Mouse (Mus musculus) left cerebral cortex, adult 8-10 months (tissue): Measurements from ENCODE around the gene Gdi2. TPM values are rescaled to one million over a fixed set of nuclear protein-coding genes. Genes with fewer than 3 reads are reported as not detected.
"Not testable (repeated sequence)": the region's sequence is repeated elsewhere in the genome, so short reads cannot be mapped to it uniquely, and the experiment has no call there.

Experiments used
- DNase-seq, 2 experiments: peaks; one replicate each; pipeline ENCODE4 v3.0.0; 2022; ENCODE audit warnings: low spot score in 2 of 2
- total RNA-seq, 4 experiments: library from RNA; stranded (reverse); gene quantifications; 2 replicates each; pipeline ENCODE4 v1.2.4; 2022

Gdi2 gene
- total RNA-seq, result 100 to 1,000 TPM; 316 to 326 (median 319) TPM

DNA sequence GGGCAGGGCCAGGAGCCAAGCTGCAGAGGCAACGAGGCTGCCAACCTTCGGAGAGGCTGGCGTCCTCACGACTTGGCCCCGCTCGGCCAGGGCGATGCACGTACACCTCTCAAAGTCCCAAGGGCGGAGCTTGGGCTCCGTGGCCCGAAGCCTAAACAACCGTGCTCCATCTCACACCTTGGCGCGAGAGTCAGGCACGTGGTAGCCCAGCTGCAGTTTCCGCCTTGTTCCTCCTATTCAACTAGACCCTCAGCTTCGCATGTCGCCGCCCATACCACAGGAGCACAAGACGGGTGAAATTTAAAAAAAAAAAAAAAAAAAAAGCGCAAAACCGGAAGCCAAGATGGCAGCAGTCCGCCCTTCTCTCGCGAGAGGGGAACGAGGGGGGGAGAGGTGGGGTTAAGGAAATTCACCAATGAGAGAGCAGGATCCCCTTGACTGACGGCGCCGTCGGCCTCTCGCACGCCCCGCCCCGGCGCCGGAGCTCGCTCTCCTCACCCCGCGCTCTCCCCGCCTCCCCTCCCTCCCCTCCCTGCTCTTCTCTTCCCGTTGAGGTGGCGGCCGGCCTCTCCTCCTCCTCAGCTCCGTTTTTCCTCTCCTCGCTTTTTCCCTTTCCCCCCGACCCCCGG lies at the start of gene Gdi2:
Gdi2 (plus strand) TSS at position 470 of the 629 bp plus-strand sequence.
- DNase-seq, result peak; percentile 69 to 92

DNA sequence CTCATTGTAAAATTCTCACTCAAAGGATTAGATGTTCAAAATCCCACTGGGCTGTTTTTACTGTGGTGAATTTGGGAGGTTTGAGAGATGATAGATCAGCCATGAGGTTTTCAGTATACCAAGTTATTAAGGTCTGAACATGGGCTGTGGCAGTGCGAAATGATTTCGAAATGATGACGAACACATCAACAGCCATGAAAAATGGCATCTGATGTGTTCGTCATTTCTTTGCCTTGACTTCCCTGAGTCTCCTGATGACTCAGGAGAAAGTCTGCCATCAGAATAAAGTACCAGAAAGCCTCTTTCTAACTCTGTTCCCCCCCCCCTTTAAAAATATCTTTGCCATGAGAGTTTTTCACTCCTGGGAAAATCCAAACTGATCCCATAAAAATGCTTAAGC lies 42.3 kb upstream of the Gdi2 start:
- no peak for DNase-seq

DNA sequence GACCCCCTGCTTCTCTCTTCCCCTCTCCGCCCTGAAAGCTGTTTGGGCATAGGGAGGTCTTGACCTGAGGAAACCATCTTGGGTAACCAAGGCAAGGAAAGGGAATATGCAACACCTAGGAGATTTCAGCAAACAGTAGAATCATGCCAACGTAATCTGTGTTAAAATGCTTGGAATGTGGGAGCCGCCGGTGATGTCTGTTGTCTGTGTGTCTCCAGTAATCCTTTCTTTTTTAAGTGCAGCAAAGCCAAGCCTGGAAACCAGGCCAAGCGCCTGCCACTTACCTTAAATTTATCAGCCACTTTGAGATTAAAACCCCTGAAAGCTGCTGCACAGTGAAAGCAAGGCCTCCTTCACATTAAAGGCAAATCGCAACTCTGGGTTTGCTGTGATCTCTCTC lies 36.8 kb upstream of the Gdi2 start:
- not testable (repeated sequence) for DNase-seq

DNA sequence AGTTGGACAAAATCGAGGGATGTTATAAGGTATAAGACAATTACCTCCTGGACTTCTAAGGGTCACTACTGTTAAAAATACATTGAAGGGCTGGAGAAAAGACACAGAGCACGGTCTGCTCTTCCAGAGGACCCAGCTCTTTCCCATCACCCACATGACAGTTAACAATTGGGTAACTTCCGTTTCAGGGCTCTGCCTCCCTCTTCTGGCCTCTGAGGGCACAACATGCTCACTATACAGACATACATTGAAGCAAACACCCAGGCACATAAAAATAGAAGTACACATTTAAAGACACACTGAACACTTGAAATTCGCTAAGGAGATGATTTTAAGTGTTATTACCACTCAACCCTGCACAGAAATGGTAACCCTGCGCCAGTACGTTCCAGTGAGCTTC lies 22.5 kb upstream of the Gdi2 start:
- not testable (repeated sequence) for DNase-seq

DNA sequence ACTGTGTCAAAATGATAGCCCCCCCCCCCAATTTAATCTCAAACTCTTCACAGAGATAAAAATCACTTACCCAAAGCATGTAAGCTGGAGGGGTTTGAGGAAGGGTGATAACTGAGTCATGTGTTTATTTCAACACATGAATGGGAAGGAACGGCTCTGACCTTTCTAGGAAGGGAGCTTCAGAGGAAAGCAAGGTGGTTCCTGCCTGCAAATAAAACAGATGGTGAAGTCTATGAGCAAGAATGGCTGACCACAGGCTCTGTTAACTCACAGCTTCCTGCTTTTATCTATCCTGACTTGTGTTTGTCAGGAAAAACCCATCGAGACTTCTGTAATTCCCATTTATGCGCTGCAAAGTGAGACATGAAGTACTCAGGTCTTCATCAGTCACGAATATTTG lies 18.5 kb upstream of the Gdi2 start:
- DNase-seq, result not testable (repeated sequence)

DNA sequence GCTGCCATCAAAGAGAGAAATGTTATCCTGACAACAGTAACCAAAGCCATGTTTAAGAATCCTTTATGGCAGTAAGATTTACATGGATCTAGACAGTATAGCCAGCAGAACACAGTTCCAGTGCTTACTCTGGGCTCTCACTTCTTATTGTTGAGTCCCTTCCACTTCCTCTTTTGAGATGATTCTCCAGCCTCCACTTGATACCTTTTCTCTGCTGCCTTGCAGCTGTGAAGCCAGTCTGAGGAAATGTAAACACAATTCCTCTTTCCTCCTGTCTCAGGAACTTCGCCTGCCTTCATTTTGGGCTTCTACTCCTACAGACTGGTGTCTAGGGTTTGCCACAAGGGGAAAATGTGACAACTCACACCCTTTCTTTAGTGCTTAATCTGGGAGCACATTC lies 17.9 kb upstream of the Gdi2 start:
- not testable (repeated sequence) for DNase-seq

DNA sequence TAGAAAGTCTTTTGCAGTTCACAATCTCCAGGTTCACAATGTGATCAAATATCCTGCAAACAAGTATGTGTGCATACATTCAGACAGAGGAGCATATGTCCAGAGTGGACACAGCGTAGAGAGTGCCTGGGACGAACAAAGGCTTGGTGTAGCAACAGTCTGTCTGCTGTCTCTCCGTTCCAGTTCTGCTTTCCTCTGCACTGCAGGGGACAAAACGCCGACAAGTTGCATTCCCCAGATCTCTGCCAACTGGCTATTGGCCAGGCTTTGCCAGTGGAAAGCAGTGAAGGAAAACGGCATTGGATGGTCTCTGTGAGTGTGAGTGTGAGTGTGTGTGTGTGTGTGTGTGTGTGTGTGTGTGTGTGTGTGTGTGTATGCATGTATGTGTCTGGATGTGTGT lies 14.4 kb upstream of the Gdi2 start:
- DNase-seq, result no peak

DNA sequence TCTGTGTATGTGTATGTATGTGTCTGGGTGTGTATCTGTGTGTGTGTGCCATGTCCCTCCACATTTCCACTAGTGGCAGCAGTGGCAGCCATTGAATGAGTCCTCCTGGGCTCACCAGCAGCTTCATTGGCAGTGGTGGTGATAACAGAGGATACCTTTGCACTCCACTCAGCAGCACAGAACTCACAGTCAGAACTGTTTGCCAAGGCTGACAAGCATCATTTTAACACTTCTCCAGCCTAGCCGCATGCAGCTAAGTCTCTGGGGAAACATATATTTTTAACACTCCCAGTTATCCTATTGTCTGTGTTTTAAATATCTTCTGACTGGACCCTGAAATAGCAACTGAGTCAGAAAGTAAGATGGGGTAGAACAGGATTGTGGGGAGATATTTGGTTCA lies 13.9 kb upstream of the Gdi2 start:
- DNase-seq, result no peak

DNA sequence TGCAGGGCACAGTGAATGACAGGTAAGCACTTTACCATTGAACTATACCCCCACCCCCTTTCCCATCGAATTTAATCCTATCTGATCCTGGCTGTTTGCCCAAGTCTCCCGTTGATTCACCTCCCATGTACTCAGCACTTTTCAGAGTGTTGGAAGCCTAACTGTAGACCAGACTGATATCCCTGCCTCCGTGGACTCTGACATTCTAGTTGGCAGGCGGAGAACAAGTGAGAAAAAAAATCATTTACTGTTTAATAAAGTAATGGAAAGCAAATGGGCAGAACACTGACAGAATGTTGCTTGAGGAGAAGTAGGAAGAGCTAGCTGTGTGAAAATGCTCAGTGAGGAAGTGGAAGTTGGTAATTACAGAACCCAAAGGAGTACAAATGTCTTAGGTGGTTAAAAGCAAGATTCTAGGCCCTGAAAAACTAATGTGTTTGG lies 12.2 kb upstream of the Gdi2 start:
- DNase-seq, result no peak

DNA sequence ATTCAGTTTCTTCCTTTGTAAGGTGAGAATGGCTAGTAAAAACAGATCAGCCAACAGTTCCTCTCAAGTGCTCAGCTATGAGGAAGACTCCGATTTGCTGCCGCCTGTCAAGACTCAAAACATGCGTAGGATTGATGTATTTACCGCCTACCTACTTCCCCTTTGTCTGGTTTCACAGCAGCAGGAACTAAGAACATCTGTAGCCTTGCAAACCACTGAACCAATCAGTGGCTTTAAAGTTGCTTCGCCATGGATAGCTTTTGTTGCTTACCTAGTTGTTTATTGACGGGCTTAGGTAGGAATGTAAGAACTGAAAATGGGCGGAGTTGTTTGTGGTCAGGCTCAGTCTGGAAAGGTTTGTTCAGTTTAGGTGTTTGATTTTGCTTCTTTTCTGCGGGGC lies 11.5 kb upstream of the Gdi2 start:
- DNase-seq, result no peak

DNA sequence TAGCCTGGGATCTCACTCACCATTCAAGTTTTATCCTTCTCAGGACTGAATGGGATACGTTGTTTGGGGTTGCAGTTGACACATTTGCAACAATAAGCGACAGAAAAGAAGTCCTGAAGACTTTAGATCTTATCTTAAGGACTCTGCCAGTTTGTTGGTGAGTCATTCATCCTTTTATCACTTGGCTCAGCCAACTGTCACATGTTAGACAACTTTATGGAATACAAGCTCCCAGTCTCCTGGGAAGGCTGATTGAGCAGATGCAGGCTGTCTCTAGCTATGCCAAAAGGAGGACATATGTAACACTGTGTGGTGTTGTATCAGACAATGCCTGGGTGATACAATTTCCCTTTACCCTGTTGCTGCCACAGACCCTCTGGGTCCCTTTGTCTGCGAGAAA lies 7.4 kb upstream of the Gdi2 start:
- DNase-seq, result no peak

DNA sequence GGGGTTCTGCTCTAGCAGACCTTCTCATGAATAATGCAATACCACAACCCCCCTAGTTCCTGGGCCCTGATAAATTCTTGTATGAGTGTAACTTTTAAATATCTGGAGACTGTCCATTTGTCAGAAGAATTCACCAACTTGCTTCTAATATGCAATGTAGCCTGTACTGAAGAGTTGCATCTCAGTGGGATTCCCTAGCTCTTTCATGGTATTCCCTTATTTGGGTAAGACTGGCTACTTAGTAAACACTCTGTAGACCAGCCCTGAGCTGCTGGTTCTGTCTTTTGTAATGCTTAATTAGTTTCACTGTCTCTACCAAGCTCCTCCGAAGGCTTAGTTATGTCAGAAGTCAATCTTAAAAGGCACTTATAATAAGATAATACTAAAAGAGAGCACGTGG lies 6.7 kb upstream of the Gdi2 start:
- not testable (repeated sequence) for DNase-seq

DNA sequence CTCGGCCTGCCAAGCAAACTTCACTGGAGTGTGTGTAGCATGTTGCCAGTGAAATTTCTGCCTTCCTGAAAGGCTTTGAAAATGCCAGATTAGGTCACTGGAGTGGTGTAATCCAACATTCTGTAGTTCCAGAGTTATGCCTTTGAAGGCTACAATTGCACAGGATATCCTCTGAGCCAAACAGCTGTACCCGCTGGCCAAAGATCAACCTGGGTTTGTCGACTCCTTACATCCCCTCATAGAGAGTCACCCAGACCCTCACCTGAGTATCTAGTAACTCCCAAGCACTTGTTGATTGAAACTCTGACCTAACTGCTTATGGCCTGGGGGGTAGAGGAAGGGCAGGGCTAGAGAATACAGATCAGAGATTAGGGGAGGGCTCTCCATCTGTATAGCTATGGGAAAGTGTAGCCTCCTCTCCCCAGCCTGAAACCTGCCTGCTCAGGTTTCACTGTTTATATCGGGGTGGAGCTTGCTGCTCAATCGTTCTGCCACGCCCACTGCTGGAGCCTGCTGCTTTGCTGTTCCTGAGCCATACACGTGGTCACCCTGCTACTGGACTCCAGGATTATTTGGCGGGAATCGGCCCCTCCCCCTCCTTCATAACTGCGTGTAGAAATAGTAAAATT lies 6.1 kb upstream of the Gdi2 start:
- no peak for DNase-seq

DNA sequence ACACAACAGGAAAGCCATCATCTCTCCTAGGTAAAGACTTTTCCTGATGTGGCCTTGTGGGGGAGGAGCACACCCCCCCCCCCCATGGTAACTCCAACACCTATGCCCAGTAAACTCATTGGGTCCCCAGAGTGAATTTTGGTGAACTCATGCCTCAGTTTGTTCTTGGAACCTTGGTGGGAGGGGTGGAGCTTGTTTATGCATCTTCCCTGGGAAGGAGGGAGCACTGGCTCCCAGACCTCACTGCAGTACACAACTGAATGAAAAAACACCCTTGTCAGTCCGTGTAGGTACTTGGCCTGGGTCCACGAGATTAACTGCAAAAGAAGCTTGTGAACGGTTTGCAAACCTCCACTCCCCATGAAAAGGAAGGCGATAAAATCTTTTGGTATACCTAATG lies 5.4 kb upstream of the Gdi2 start:
- no peak for DNase-seq

DNA sequence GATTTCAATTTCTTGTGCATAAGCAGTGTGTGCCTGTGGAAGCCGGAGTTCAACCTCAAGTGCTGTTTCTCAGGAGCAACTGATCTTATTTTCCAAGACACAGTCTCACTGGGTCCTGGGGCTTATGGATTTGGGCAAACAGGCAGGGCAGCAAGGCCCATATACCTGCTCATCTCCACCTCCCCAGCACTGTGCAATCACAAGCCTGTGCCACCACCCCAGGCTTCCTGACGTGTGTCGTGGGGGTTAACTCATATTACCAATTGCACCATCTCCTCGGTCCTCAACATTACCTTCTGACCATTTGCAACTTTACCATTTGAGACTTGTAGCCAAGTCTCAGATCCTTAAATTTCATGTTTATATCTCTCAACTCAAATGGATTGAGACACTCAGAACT lies 3.7 kb upstream of the Gdi2 start:
- DNase-seq, result no peak

DNA sequence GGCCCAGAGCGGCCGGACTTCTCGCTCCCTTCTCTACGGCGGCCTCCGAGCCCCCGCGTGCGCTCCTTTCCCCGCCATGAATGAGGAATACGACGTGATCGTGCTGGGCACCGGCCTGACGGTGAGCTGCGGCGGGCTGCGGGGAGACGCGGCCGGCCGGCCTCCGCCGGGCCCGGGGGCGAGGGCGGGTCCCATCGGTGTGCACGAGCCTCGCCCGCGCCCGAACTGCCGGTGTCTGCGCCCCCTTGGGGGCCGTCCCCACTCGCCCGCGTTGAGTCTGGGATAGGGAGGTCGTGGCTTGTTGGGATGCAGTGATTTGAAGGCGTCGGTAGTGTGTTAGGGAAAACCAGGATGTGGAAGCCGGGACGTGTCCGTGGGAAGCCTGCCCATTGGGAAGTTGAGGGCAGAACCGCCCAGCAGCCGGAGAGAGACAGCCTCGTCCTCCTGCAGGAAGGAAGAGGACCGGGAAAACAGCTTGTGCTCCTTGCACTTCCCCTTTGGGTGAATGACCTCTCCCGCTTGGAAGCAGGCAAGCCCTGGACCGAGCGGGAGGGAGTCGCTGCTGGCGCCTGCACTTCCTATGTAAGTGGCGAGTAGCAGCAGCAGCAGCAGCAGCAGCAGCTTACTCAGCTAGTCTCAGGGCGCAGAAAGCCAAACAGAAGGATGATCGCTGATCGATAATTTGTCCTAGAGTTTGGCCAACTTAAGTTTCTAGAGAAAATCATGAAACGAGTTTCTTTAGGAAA lies 533 bp downstream of the Gdi2 start:
- peak; percentile 54 to 57 for DNase-seq

DNA sequence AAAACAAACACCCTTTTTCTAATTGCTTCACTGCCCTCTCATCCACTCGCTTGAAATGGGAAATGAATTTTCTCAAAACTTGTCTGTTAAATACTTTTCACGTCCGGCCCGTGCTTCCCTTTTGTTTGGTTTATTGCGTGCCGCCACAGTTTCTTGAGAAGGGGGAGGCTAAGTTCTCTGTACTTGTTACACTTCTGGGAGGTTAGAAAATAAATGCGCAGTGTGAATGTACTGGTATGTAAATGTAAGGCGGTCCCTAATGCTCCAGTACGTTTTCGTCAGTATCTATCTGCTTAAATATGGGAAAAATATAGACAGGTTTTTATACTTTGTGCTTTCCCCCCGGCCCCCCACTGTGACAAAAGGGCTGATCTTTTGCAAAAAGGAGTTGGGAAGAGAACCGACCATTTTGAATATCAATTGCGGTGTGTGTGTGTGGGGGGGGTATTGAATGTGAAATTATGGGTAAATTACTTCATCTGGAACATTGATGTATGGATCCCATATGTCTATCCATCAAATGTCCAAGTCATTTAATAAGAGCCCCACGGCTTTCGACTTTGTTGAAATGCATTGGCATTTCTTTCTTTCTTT lies 1.2 kb downstream of the Gdi2 start:
- no peak for DNase-seq

DNA sequence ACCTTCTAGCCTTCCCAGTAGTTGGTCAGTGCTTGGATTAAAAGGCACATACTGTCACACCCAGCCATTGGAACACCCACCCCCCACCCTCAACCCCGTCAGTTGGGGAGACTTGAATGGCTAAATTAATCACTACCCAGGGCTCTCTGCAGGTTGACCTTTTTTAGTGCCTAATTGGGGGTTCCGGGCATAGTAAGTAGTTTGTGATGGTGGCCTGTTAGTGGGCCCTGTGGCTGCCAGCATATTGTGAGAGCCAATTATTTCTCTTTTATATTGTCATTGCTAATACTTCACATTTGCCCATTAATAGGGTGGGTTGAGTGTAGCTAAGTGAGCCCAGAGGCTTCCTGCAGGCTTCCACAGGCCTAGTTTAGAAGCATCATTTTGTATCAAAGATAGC lies 2.3 kb downstream of the Gdi2 start:
- no peak for DNase-seq

DNA sequence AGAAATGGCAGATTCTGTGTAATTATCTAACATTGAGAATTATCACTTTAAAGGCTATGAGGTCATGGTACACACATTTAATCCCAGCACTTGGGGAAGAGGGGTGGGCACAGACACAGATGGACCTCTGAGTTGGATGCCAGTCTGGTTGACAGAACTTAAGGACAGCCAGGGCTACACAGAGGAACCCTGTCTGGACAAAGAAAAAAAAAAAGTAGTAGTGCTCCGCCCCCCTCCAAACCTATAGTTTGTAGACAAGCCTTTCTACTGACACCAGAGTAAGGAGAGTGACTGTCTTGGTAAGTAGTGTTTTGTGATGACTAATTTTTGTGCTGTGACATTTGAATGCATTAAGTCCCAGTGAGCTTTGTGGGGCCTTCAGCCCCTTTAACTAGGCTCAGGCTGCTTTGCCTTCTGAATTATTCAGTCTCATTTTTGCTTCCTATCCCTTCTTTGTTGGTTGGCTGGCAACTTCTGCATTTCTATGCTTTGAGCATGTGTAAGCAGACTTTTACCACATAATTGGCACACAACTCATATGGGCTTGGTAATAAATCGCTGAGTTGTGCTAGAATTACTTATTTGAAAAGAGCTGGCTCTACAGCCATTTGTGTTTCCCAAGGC lies 3.4 kb downstream of the Gdi2 start:
- no peak for DNase-seq

DNA sequence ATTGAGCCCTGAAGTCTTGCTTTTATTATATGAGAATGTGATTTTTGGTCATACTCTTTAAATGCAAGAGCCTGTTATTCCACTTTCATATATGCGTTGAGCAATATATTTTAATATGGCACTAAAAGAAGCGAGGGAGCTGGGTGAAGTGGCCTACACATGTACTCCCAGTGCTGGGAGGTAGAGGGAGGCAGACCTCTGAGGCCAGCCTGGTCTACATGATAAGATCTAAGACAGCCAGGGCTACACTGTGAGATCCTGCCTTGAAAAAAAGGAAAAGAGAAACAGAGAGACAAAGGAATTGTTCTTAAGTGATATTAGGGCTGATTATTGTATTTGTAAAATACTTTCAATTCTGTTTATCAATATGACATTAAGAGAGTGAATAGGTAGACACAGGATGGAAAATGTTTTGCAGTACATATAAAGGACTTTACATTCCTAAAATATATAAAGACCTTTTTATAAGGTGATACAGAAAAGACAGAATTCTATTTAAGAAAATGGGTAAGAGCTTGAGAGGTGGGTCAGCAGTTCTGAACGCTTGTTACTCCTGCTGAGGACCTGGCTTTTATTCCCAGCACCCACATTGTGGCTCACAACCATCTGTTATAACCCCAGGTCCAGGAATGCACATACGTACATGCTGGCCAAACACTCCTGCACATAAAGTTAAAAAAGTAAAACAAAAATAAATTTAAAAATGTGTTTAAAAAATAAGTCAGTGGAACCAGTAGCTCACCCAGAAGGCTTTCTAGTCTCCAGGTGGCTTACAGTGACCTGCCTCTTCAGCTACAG lies 6.4 kb downstream of the Gdi2 start:
- DNase-seq, result no peak

DNA sequence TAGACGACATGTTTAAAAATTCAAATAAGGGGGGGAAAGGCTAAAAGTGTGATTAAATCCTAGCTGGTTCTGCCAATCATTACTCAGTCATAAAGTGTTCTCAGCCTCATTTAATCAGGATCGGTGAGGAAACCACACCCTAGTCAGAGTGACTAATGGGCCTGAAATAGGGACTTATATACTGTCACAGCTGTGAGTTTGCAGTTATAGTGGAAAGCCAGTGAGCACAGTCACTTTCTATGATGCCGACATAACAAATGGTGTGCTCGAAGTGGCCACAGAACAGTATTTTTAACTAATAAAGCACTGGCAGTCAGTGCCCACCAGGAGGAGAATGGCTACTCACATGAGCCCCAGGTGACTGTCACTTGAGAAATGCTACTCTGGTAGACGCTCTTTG lies 7.1 kb downstream of the Gdi2 start:
- DNase-seq, result no peak
